8 mouse cellular contexts compared by ENCODE assay signal in genomic region chr13:93073595-93073994, GRCm38 (mm10).
DNase-seq lines count a peak whose midpoint lies in the region; ATAC-seq and TF ChIP-seq lines count a peak whose summit lies in the region.

No protein-coding gene starts in this region.

- ATAC-seq in forebrain, embryonic 12.5 days (ENCODE audit: low FRiP score), result 0 out of 2 replicates have a peak, but pooled peaks have one; percentile 27

- 38% methylated on average over 2 of the region's 2 CpGs for WGBS in forebrain, embryonic 12.5 days
- 78% methylated on average over 2 of the region's 2 CpGs for WGBS in forebrain, embryonic 10.5 days
- WGBS in thymus, adult 2 months, result 33% methylated on average over 2 of the region's 2 CpGs

- no peak overlapping the region for H3K4me3 ChIP-seq in forebrain, embryonic 12.5 days (replicated peaks)
- H3K4me3 ChIP-seq in forebrain, embryonic 10.5 days, result no peak overlapping the region
- H3K4me3 ChIP-seq in thymus, adult 2 months (ENCODE audit: control insufficient read depth, insufficient read depth, low read length), result no peak overlapping the region

- no peak for TF ChIP-seq POLR2A in thymus, adult 2 months (IDR thresholded peaks at IDR 0.05; ENCODE audit: control insufficient read depth, extremely low read depth, insufficient read depth, low read length, poor library complexity)

- peak overlapping the region; percentile 34; the same call in 1 of the 2 replicates for H3K4me2 ChIP-seq in forebrain, embryonic 12.5 days

- no peaks in the 10 kb centered on the region; the same call in 1 of the 2 replicates for H3K9me3 ChIP-seq in forebrain, embryonic 12.5 days
- H3K9me3 ChIP-seq in forebrain, embryonic 10.5 days, result peaks cover 5% of the 10 kb centered on the region; the same call in 1 of the 2 replicates

- TF ChIP-seq CTCF in thymus, adult 2 months (IDR thresholded peaks at IDR 0.05; ENCODE audit: borderline replicate concordance, control insufficient read depth, extremely low read depth, insufficient read depth, low read length, poor library complexity), result no peak

- no peak for DNase-seq in forebrain, embryonic 10.5 days (ENCODE audit: extremely low spot score, low spot score)
- DNase-seq in thymus, adult 2 months, result no peak
- DNase-seq in thymus, adult 18-20 months, result no peak
- DNase-seq in layer of hippocampus, postnatal 36 days, result peak; percentile 73 to 81
- DNase-seq in right cerebral cortex, adult 2 months (ENCODE audit: low spot score in 2 of 2), result peak; percentile 74 to 75
- no peak for DNase-seq in yolk sac, embryonic 10.5 days (ENCODE audit: low spot score)
- no peak for DNase-seq in heart, postnatal 36 days

- H3K36me3 ChIP-seq in forebrain, embryonic 12.5 days (replicated peaks), result no peaks in the 10 kb centered on the region
- H3K36me3 ChIP-seq in forebrain, embryonic 10.5 days (replicated peaks), result no peaks in the 10 kb centered on the region
- H3K36me3 ChIP-seq in thymus, adult 2 months (ENCODE audit: control insufficient read depth, insufficient read depth, low read length), result no peaks in the 10 kb centered on the region

- intact Hi-C loops in heart, postnatal 36 days (cut with DNase I), result loop anchor here (5.0 to 10.0 kb wide), 2 partner anchors 171 to 321 kb away; no protein-coding TSS in a partner anchor

- H3K9ac ChIP-seq in forebrain, embryonic 12.5 days, result no peak overlapping the region

- peaks cover 20% of the 10 kb centered on the region for H3K4me1 ChIP-seq in forebrain, embryonic 12.5 days
- H3K4me1 ChIP-seq in forebrain, embryonic 10.5 days, result peaks cover 32% of the 10 kb centered on the region
- H3K4me1 ChIP-seq in thymus, adult 2 months (replicated peaks; ENCODE audit: control insufficient read depth, insufficient read depth, low read length), result peaks cover 23% of the 10 kb centered on the region

- H3K27ac ChIP-seq in forebrain, embryonic 12.5 days, result peak overlapping the region; percentile 63; the same call in 1 of the 2 replicates
- no peak overlapping the region for H3K27ac ChIP-seq in forebrain, embryonic 10.5 days
- H3K27ac ChIP-seq in thymus, adult 2 months (ENCODE audit: control insufficient read depth, insufficient read depth, low read length), result peak overlapping the region; percentile 69; the same call in 1 of the 2 replicates

- no peaks in the 10 kb centered on the region for H3K27me3 ChIP-seq in forebrain, embryonic 12.5 days
- no peaks in the 10 kb centered on the region for H3K27me3 ChIP-seq in forebrain, embryonic 10.5 days (ENCODE audit: poor library complexity, severe bottlenecking)
- no peaks in the 10 kb centered on the region for H3K27me3 ChIP-seq in thymus, adult 2 months (ENCODE audit: control insufficient read depth, insufficient read depth, low read length)

Comparison
In these comparisons a context has a peak if more than half of its experiments do, and no peak if none do; other contexts are left out.
1. DNase-seq: peak in layer of hippocampus, postnatal 36 days (2 of 2) and right cerebral cortex, adult 2 months (2 of 2); none in forebrain, embryonic 10.5 days (single experiment), thymus, adult 2 months (single experiment), thymus, adult 18-20 months (0 of 2), yolk sac, embryonic 10.5 days (single experiment) and heart, postnatal 36 days (0 of 2).